Mouse (Mus musculus): Measurements from ENCODE around the gene Shank1.
"Not testable (repeated sequence)": the region's sequence is repeated elsewhere in the genome, so short reads cannot be mapped to it uniquely, and the experiment has no call there.

The Shank1 gene

GRCm38 (mm10) chr7:44309475-44310284 lies at the start of gene Shank1:
Gene Shank1 (plus strand): TSS chr7:44310253.
- in situ Hi-C loops (cut with MseI, MboI) = no loop called here

DNA sequence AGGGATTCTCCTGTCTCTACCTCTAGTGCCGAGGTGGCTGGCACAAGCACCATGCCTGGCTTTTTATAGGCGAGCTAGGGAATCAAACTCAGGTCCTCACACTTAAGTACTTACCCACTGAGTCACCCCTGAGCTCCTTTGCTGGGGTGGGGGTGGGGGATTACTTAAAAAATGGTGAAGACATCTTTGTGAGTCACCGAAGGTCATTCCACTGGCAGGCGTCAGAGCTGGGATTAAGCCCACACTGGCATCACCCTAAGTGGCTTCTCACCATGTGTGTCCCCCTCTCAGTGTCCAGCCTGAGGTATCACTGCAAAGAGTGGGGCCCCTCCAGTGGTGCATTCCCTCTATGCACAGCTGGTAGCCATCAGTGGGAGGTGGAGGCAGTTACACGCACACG lies 49.6 kb upstream of the Shank1 start:
- in situ Hi-C loops (cut with MseI, MboI) = no loop called here

GRCm38 (mm10) chr7:44261147-44261546 lies 48.9 kb upstream of the Shank1 start, which contains the start of gene Gm15517:
Gene Gm15517 (plus strand): TSS chr7:44261447.
- in situ Hi-C loops (cut with MseI, MboI) = no loop called here

- in situ Hi-C loops (cut with MseI, MboI) = no loop called here
Observed at GRCm38 (mm10) chr7:44262791-44263643, 47.0 kb upstream of the Shank1 start.

DNA sequence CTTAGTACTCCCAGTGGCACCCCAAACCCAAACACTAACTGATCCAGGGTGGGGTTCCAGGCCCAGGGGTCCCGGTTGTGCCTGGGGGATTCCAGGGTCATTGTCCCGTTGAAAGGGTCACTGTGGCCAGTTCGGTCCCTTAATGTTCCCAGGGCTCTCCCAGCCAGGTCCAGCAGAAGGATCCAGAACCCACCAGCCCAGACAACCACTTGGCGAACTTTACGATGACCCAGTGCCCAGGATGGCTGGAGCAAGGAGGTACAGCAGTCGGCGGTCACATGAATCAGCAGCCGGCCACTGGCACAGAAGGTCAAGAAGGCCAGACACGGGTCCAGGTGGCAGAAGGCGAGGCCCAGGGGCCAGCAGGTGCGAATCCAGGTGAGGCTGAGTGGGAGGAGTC lies 41.9 kb upstream of the Shank1 start:
- in situ Hi-C loops (cut with MseI, MboI) = no loop called here

DNA sequence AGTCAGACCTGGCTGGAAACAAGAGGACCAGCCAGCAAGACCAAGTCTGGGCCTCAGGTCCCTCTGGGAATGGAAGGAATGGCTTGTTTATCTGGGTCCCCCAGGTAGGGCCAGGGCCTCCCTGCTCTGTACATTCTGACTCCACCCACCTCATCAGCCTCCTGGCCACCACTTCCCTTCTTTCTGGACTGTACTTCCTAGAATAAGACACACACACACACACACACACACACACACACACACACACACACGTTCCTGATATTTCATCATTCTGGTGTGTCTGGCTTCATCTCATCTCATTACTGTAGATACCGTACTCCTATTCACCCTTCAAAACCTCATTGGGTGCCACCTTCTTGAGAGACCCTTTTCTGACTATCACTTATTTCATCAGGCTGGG lies 40.7 kb upstream of the Shank1 start:
- in situ Hi-C loops (cut with MseI, MboI) = no loop called here

DNA sequence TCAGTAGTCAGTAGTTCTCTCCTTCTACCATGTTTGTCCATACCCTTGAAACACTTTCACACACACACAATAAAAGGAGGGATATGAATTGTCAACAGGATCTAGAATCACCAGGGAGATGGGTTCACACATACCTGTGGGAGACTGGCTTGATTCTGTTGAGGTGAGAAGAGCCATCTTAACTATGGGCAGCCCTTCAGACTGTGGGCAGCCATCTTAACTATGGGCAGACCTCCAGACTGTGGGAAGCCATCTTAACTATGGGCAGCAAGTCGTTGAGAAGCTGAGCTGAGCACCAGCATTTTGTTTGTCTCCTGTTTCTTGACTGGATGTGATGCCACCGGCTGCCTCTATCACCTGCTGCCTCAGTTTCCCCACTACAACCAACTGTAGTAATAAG lies 38.7 kb upstream of the Shank1 start:
- in situ Hi-C loops (cut with MseI, MboI) = loop anchor here (5.0 to 10.0 kb wide), 2 partner anchors 73 to 76 kb away; no protein-coding TSS in a partner anchor

DNA sequence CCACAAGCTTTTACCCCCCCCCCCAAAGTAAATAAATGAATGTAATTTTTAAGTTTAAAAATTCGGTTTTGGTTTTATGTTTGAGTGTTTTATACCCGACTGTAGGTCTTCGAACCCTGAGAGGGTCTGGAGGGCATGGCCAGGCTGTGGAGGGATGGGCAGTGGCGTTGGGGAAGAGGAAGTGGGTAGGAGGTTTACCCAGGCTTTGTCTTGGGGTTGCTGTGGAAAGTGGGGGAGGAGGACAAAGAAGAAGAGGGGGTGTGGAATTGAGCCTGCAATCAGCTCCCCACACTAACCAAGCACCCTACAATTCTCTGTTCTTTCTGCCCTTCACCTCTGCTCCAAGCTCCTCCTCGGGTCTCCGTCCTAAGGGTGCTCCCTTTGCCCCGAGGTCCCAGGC lies 37.5 kb upstream of the Shank1 start:
- in situ Hi-C loops (cut with MseI, MboI) = loop anchor here (5.0 to 10.0 kb wide), 2 partner anchors 72 to 75 kb away; no protein-coding TSS in a partner anchor

- in situ Hi-C loops (cut with MseI, MboI) = loop anchor here (5.0 to 10.0 kb wide), 2 partner anchors 71 to 74 kb away; no protein-coding TSS in a partner anchor
Observed at GRCm38 (mm10) chr7:44273446-44273845, 36.6 kb upstream of the Shank1 start.

GRCm38 (mm10) chr7:44274096-44274495 lies 36.0 kb upstream of the Shank1 start:
- in situ Hi-C loops (cut with MseI, MboI) = loop anchor here (5.0 to 10.0 kb wide), 2 partner anchors 71 to 73 kb away; no protein-coding TSS in a partner anchor

DNA sequence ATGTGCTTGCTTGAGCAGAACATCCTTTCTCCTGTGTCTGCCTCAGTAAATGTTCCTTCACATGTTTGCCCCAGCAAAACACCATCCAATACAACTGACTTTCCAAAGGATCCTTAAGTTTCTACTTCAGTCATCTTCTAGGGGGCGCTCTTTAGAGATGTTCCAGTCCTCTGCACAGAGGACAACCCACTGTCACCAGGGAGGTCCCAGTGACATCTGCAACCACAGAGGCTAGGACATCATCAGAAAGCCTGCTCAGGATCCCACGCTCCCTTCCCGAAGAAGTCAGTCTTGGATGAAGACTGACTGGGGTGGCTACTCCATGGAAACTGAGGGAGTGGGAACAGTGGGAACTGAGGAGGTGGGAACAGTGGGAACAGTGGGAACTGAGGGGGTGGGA lies 34.5 kb upstream of the Shank1 start:
- in situ Hi-C loops (cut with MseI, MboI) = loop anchor here in 1 of 2 experiments (10.0 kb wide), 1 partner anchor 69 kb away; no protein-coding TSS in a partner anchor

DNA sequence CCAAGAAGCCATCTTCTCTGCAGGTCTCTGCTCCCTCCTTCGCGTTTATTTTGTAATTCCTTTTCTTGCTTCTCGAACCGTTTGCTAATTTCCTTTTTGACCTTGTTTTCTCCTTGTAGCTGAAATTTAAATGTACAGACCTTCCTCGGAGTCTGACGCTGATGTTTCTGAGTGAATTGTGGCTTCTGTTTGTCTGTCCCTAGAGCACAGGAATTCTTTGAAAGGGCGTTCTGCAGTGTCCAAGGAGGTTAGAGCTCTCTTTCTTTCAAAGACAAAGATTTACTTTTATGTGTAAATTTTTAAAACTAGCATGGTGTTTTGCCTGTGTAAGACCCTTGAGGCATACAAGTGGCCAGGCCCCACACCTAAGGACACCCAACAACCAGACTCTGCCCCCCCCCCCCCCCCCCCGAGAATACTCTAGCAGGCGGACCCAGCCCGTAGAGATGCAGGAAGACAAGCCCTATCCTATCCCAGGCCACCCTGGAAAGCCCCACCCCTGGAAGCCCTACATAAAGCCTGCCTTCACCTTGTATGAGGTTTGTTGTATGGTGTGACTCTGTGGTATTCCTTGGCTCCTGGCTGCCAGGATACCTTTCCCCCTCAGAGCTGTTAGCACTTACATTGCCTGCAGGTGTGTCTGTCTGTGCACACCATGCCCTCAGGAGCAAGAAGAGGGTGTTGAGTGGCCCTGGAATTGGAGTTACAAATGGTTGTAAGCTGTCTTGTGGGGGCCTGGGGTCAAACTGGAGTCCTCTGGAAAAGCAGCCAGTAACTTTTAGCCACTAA lies 33.4 kb upstream of the Shank1 start:
- in situ Hi-C loops (cut with MseI, MboI) = loop anchor here in 1 of 2 experiments (10.0 kb wide), 1 partner anchor 68 kb away; no protein-coding TSS in a partner anchor

GRCm38 (mm10) chr7:44277250-44277622 lies 32.8 kb upstream of the Shank1 start:
- in situ Hi-C loops (cut with MseI, MboI) = loop anchor here in 1 of 2 experiments (10.0 kb wide), 1 partner anchor 68 kb away; no protein-coding TSS in a partner anchor

- in situ Hi-C loops (cut with MseI, MboI) = no loop called here
Observed at GRCm38 (mm10) chr7:44280959-44281358, 29.1 kb upstream of the Shank1 start.

DNA sequence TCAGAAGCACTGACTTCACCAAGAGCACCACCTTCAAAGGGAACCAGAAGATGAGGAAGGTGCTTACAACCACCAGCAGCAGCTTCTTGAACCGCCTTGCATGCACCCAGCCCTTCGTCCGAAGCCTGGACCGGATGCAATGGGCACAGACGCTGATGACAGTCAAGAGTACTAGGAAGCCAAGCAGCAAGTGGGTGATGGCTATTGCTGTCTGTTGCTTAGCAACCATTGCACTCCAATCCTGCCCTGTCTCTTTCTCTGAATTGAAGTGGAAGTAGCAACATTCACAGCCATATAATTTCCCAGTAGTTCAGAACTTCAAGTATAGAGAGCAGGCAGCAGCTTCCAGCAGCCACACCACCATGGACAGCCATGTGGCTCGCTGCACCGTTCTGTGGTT lies 28.5 kb upstream of the Shank1 start:
- in situ Hi-C loops (cut with MseI, MboI) = no loop called here

DNA sequence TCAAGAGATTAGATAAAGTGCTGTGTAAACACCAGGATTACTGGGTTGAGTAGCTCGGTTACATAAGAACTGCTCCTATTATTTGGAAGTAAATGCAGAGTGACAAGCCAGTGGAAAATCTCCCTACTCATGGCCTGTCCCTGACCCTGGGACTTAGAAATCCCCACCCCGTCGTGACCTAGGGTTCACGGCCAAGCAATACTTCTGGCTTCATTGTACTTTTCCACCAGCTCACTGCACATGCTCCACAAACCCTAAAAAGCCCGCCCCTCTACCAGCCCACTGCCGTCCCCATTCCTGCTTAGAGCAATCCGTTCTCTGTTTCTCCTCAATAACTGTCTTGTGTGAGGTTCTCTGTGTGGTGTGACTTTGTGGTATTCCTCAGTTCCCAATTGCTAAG lies 22.3 kb upstream of the Shank1 start:
- in situ Hi-C loops (cut with MseI, MboI) = no loop called here

DNA sequence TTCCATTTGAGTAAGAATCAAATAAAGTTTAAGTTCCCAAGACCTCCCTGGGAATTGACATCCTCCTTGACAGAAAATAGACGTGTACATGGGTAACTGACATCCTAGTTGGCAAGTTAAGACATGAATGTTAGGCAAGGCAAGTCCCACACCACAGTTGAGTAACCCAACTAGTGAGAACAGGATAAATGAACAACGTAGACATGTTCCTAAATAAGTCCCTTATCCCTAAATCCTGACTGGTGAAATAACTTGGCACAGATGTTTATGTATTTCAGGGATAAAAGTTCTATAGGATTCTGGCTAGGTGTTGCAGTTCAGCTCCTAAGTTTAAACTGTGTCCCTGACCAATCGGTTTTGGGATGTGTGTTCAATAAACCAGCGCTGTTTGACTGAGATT lies 19.1 kb upstream of the Shank1 start:
- in situ Hi-C loops (cut with MseI, MboI) = no loop called here

DNA sequence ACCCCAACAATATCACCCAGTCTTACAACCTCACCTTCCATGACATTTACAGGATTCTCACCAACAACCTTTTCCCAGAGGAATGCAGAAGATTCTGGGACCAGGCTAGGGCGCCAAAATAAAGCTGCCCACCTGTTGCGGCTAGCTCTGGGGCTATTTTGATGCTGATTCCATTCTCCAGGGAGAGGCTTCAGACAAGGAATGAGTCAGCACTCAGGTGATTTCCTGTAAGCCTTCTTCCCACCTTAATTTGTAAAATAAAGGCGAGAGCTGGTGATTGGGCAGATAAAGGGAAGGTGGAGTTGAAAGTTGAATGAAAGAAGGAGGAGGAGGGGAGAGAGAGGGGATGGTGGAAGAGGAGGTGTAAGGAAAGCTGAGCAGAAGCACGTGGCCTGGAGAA lies 18.6 kb upstream of the Shank1 start:
- in situ Hi-C loops (cut with MseI, MboI) = no loop called here

DNA sequence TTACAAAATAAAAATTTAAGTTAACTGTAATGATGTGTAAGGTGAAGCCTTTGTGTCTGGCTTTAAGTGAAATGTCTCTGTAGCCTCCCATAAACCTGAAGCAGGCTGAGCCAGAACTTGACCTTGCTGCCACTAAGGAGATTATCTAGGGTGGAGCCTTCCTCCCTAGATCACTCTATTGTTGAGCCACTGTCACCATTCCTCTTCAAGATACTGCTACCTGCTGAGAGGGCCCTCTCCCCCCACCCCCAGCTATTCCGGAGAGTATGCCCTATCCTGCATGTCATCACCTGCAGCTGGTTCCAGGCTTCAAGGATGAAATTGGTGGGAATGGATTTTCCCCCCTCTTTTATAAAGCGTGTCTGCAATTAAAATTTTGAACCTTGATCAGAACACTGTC lies 12.6 kb upstream of the Shank1 start:
- in situ Hi-C loops (cut with MseI, MboI) = not testable (repeated sequence)

GRCm38 (mm10) chr7:44303346-44304340 lies 6.4 kb upstream of the Shank1 start:
- in situ Hi-C loops (cut with MseI, MboI) = no loop called here

All from mouse trophoblast stem cell (cell line).